Mouse (Mus musculus) 416B (cell line): ENCODE data around the gene Matn4.

ENCODE experiments used
- DNase-seq: peaks from one replicate; pipeline ENCODE4 v3.0.0; 2011; ENCODE audit warnings: low read depth

The Matn4 gene

GRCm38 (mm10) chr2:164436215-164436913, 31.4 kb upstream of the Matn4 start:
- no peak for DNase-seq

GRCm38 (mm10) chr2:164435216-164436090, 30.5 kb upstream of the Matn4 start:
- DNase-seq = no peak

- DNase-seq = no peak
Observed at GRCm38 (mm10) chr2:164434681-164435080, 29.7 kb upstream of the Matn4 start.

GRCm38 (mm10) chr2:164433278-164433895, 28.4 kb upstream of the Matn4 start:
- no peak for DNase-seq

- no peak for DNase-seq
Observed at GRCm38 (mm10) chr2:164432541-164433191, 27.7 kb upstream of the Matn4 start.

GRCm38 (mm10) chr2:164431676-164432465, 26.9 kb upstream of the Matn4 start:
- no peak for DNase-seq

GRCm38 (mm10) chr2:164430697-164431096, 25.7 kb upstream of the Matn4 start:
- DNase-seq = no peak

- no peak for DNase-seq
Observed at GRCm38 (mm10) chr2:164429881-164430615, 25.1 kb upstream of the Matn4 start.

GRCm38 (mm10) chr2:164428451-164428850, 23.5 kb upstream of the Matn4 start:
- DNase-seq = no peak

GRCm38 (mm10) chr2:164426952-164427351, 22.0 kb upstream of the Matn4 start:
- DNase-seq = peak; percentile 37

- DNase-seq = no peak
Observed at GRCm38 (mm10) chr2:164426121-164426520, 21.2 kb upstream of the Matn4 start.

- DNase-seq = no peak
Observed at GRCm38 (mm10) chr2:164425401-164425800, 20.4 kb upstream of the Matn4 start.

- DNase-seq = no peak
Observed at GRCm38 (mm10) chr2:164424406-164424805, 19.4 kb upstream of the Matn4 start.

- no peak for DNase-seq
Observed at GRCm38 (mm10) chr2:164423464-164423863, 18.5 kb upstream of the Matn4 start.

- peak; percentile 18 for DNase-seq
Observed at GRCm38 (mm10) chr2:164422675-164423393, 17.9 kb upstream of the Matn4 start.

GRCm38 (mm10) chr2:164421979-164422378, 17.0 kb upstream of the Matn4 start:
- no peak for DNase-seq

GRCm38 (mm10) chr2:164421306-164421705, 16.3 kb upstream of the Matn4 start:
- DNase-seq = no peak

- peak; percentile 49 for DNase-seq
Observed at GRCm38 (mm10) chr2:164419489-164419888, 14.5 kb upstream of the Matn4 start.

GRCm38 (mm10) chr2:164418308-164418875, 13.4 kb upstream of the Matn4 start:
- no peak for DNase-seq

- DNase-seq = peak; percentile 64
Observed at GRCm38 (mm10) chr2:164417198-164417597, 12.2 kb upstream of the Matn4 start.
